Mouse (Mus musculus): Measurements from ENCODE around the gene Ctr9. TPM values are rescaled to one million over a fixed set of nuclear protein-coding genes. Genes with fewer than 3 reads are reported as not detected.

The Ctr9 gene
- 8.1 TPM for polyA plus RNA-seq (2014; fragmentation: Illumina TruSeq; extraction: RNeasy Lipid Tissue Mini Kit (QIAGEN cat#74804); ENCODE audit: low read depth, low replicate concordance)

DNA sequence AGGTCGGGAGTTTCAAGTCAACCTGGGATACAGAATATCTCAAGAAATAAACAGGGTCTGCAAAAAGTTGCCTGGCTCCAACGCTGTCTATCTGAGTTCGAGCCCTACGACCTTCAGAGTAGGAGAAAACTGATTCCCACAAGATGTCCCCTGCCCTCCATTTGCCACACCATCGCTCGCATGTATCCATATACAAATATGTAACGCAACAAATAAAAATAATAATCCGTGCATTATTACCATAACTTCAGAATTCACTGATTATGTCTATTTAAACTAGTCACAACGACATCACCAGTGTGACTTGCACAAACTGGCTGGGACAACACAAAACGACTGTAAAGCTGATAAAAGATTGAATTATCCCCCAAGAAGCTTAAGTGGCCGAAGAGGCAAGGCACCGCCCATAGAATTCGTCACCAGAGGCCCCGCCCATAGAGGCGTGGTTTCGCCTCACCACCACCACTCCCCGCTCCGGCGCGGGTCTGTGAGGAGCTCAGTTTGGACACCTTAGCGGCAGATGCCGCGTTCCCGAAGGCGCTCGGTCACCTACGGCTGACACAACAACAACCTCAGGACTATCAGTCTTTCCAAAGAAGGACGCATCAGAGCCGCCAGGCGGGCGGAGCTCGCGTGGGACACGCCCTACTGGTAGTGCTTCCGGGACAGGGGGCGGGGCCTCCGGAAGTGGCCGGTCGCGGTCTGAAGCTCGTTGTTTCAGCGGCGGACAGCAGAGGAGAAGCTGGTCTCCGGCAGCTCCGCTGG, at the start of gene Ctr9:
Gene Ctr9 (plus strand): TSS at position 671 of the 765 bp plus-strand sequence.

DNA sequence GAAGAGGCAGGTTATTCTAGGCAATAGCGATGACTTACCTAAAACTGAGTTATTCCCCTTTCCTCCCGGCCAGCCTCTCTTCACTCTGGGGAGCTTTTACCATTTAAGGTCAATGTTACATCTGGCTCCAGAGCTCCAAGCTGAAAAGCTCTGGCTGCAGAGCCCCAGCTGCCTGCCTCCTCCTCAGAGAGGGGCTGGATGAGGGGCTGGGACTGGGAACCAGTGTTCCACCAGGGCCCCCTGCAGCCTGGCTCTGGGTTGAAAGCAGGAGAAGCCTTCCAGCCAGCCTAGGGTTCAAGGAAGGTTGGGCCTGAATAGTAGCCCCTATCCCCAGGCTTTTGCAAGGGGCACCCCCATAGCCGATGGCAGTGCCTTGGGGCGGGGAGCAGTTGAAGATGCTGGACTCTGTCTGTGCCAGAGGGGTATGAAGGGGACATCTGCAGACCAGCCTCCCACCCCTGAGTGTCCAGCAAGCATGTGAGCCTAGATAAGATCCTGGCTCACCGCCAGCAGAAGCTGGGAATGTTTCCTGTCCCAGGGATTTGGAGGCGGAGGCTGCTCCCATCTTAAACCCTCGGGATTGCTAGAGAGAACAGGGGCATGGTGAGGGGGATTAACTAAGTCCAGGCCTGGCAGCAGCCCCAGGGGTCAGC, 46.6 kb upstream of the Ctr9 start, which contains the start of gene Mrvi1:
Gene Mrvi1 (minus strand): TSS at position 409 of the 653 bp plus-strand sequence.

DNA sequence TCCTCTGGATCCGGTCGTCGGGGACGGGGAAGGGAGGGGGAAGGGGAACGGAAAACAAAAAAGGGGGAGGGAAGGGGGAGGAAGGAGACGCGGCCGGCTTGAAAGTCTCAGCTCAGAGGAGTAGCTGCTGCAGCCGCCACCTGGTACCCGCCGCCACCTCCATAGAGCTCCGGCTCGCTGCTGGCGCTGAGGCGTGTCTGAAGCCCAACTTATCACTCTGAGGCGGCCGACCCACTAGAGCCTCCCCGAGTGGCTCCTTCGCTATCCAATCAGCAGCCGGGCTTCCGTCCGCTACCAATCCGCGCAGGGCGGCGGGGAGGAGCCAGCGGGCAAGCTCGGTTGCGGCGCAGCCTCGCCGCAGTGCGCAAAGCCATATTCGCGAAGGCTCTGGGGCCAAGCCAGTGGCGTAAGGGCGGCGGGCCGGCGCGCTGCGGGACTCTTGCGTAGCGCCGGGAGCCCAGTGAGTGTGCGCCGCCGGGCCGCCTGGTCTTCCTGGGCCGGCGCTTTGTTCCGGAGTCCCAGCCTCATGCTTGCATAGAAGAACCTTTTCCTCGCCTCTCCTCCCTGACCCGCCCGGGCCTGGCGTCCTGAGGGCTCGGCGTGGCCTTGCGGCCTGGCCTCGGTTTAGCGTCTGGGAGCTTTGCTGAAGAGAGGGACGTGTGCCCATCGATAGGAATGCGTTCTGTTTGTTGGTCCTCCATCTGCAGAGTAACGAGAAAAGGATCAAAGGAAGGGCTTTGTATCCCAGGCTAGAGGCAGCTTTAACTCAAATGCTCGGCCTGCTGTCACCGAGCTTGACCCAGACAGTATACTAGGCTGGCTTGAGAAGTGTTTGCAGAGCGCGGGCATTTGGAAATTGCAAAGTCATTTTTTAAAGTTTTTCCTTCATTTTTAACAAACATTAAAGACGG, 54.3 kb downstream of the Ctr9 start, which contains the start of gene Eif4g2:
Gene Eif4g2 (minus strand): TSS at position 209 of the 911 bp plus-strand sequence.

Other genes with a start within 250 kb of the Ctr9 start
- gene Rnf141, start 184.5 kb upstream of the Ctr9 start, polyA plus RNA-seq (2014; fragmentation: Illumina TruSeq; extraction: RNeasy Lipid Tissue Mini Kit (QIAGEN cat#74804); ENCODE audit: low read depth, low replicate concordance), result 75.4 TPM
- 5.6 TPM for gene Lyve1, start 165.7 kb upstream of the Ctr9 start, polyA plus RNA-seq (2014; fragmentation: Illumina TruSeq; extraction: RNeasy Lipid Tissue Mini Kit (QIAGEN cat#74804); ENCODE audit: low read depth, low replicate concordance)
- gene Mrvi1, start 46.5 kb upstream of the Ctr9 start, polyA plus RNA-seq (2014; fragmentation: Illumina TruSeq; extraction: RNeasy Lipid Tissue Mini Kit (QIAGEN cat#74804); ENCODE audit: low read depth, low replicate concordance), result 0.61 TPM
- gene Eif4g2, start 54.1 kb downstream of the Ctr9 start, polyA plus RNA-seq (2014; fragmentation: Illumina TruSeq; extraction: RNeasy Lipid Tissue Mini Kit (QIAGEN cat#74804); ENCODE audit: low read depth, low replicate concordance), result 869 TPM